Mouse (Mus musculus): ENCODE results near the gene Bmper. TPM values are rescaled to one million over a fixed set of nuclear protein-coding genes. Genes with fewer than 3 reads are reported as not detected.

Bmper gene
- total RNA-seq, 1 experiment from 2014 or later: 1.8 TPM

GRCm38 (mm10) chr9:23300376-23300775 is 77.5 kb downstream of the Bmper start:
- DNase-seq: no peak

GRCm38 (mm10) chr9:23305681-23306080 is 82.8 kb downstream of the Bmper start:
- DNase-seq: no peak

- DNase-seq: no peak
Observed at GRCm38 (mm10) chr9:23306226-23306625, 83.3 kb downstream of the Bmper start.

GRCm38 (mm10) chr9:23307835-23308234 is 85.0 kb downstream of the Bmper start:
- DNase-seq: no peak

GRCm38 (mm10) chr9:23310953-23311352 is 88.1 kb downstream of the Bmper start:
- DNase-seq: no peak

- DNase-seq: no peak
Observed at GRCm38 (mm10) chr9:23311956-23312355, 89.1 kb downstream of the Bmper start.

- DNase-seq: no peak
Observed at GRCm38 (mm10) chr9:23312877-23313276, 90.0 kb downstream of the Bmper start.

GRCm38 (mm10) chr9:23315631-23316330 is 92.9 kb downstream of the Bmper start:
- no peak for DNase-seq

GRCm38 (mm10) chr9:23327830-23328229 is 105.0 kb downstream of the Bmper start:
- DNase-seq: no peak

GRCm38 (mm10) chr9:23333041-23333622 is 110.3 kb downstream of the Bmper start:
- DNase-seq: no peak

- DNase-seq: no peak
Observed at GRCm38 (mm10) chr9:23340551-23340950, 117.7 kb downstream of the Bmper start.

- no peak for DNase-seq
Observed at GRCm38 (mm10) chr9:23341246-23341645, 118.4 kb downstream of the Bmper start.

GRCm38 (mm10) chr9:23344353-23344752 is 121.5 kb downstream of the Bmper start:
- no peak for DNase-seq

- no peak for DNase-seq
Observed at GRCm38 (mm10) chr9:23345093-23345844, 122.4 kb downstream of the Bmper start.

GRCm38 (mm10) chr9:23349603-23350002 is 126.7 kb downstream of the Bmper start:
- DNase-seq: no peak

GRCm38 (mm10) chr9:23351400-23351799 is 128.5 kb downstream of the Bmper start:
- no peak for DNase-seq

GRCm38 (mm10) chr9:23352396-23352795 is 129.5 kb downstream of the Bmper start:
- no peak for DNase-seq

GRCm38 (mm10) chr9:23354201-23354820 is 131.4 kb downstream of the Bmper start:
- DNase-seq: no peak

GRCm38 (mm10) chr9:23358108-23358507 is 135.2 kb downstream of the Bmper start:
- DNase-seq: no peak

GRCm38 (mm10) chr9:23363139-23363538 is 140.3 kb downstream of the Bmper start:
- no peak for DNase-seq

- DNase-seq: no peak
Observed at GRCm38 (mm10) chr9:23363540-23363939, 140.7 kb downstream of the Bmper start.

- no peak for DNase-seq
Observed at GRCm38 (mm10) chr9:23364047-23364446, 141.2 kb downstream of the Bmper start.

- no peak for DNase-seq
Observed at GRCm38 (mm10) chr9:23368124-23368523, 145.2 kb downstream of the Bmper start.

Measured in adrenal gland, postnatal 25 days (tissue).